Mouse (Mus musculus): ENCODE data around the gene Sgo1.
"Not testable (repeated sequence)": the region's sequence is repeated elsewhere in the genome, so short reads cannot be mapped to it uniquely, and the experiment has no call there.

Sgo1 gene

GRCm38 (mm10) chr17:53688877-53689802 lies at the start of gene Sgo1:
Sgo1 (minus strand) TSS chr17:53689333.
- peak; percentile 93 for DNase-seq (ENCODE audit: low read depth, low spot score)

GRCm38 (mm10) chr17:53718916-53719315 lies 29.8 kb upstream of the Sgo1 start:
- DNase-seq (ENCODE audit: low read depth, low spot score) = not testable (repeated sequence)

GRCm38 (mm10) chr17:53718474-53718873 lies 29.3 kb upstream of the Sgo1 start:
- DNase-seq (ENCODE audit: low read depth, low spot score) = no peak

GRCm38 (mm10) chr17:53715161-53715560 lies 26.0 kb upstream of the Sgo1 start:
- DNase-seq (ENCODE audit: low read depth, low spot score) = not testable (repeated sequence)

GRCm38 (mm10) chr17:53714453-53714852 lies 25.3 kb upstream of the Sgo1 start:
- DNase-seq (ENCODE audit: low read depth, low spot score) = no peak

GRCm38 (mm10) chr17:53697521-53697920 lies 8.4 kb upstream of the Sgo1 start:
- DNase-seq (ENCODE audit: low read depth, low spot score) = not testable (repeated sequence)

GRCm38 (mm10) chr17:53694039-53694438 lies 4.9 kb upstream of the Sgo1 start:
- peak; percentile 15 for DNase-seq (ENCODE audit: low read depth, low spot score)

GRCm38 (mm10) chr17:53689946-53690345 lies 813 bp upstream of the Sgo1 start:
- DNase-seq (ENCODE audit: low read depth, low spot score) = no peak

GRCm38 (mm10) chr17:53688321-53688720 lies 812 bp downstream of the Sgo1 start:
- DNase-seq (ENCODE audit: low read depth, low spot score) = no peak

GRCm38 (mm10) chr17:53678716-53679115 lies 10.4 kb downstream of the Sgo1 start:
- DNase-seq (ENCODE audit: low read depth, low spot score) = no peak

- DNase-seq (ENCODE audit: low read depth, low spot score) = no peak
These were observed 18.7 kb downstream of the Sgo1 start for GRCm38 (mm10) chr17:53670453-53670852.

GRCm38 (mm10) chr17:53664703-53665382 lies 24.3 kb downstream of the Sgo1 start:
- no peak for DNase-seq (ENCODE audit: low read depth, low spot score)

GRCm38 (mm10) chr17:53664267-53664666 lies 24.9 kb downstream of the Sgo1 start:
- no peak for DNase-seq (ENCODE audit: low read depth, low spot score)

- no peak for DNase-seq (ENCODE audit: low read depth, low spot score)
These were observed 27.9 kb downstream of the Sgo1 start for GRCm38 (mm10) chr17:53661056-53661840.

GRCm38 (mm10) chr17:53659738-53660137 lies 29.4 kb downstream of the Sgo1 start:
- no peak for DNase-seq (ENCODE audit: low read depth, low spot score)

GRCm38 (mm10) chr17:53659230-53659629 lies 29.9 kb downstream of the Sgo1 start:
- DNase-seq (ENCODE audit: low read depth, low spot score) = no peak

- DNase-seq (ENCODE audit: low read depth, low spot score) = no peak
These were observed 30.5 kb downstream of the Sgo1 start for GRCm38 (mm10) chr17:53658668-53659067.

- not testable (repeated sequence) for DNase-seq (ENCODE audit: low read depth, low spot score)
These were observed 31.7 kb downstream of the Sgo1 start for GRCm38 (mm10) chr17:53657391-53657790.

- no peak for DNase-seq (ENCODE audit: low read depth, low spot score)
These were observed 32.7 kb downstream of the Sgo1 start for GRCm38 (mm10) chr17:53656369-53656860.

GRCm38 (mm10) chr17:53655959-53656358 lies 33.2 kb downstream of the Sgo1 start:
- DNase-seq (ENCODE audit: low read depth, low spot score) = no peak

GRCm38 (mm10) chr17:53655081-53655480 lies 34.1 kb downstream of the Sgo1 start:
- DNase-seq (ENCODE audit: low read depth, low spot score) = no peak

GRCm38 (mm10) chr17:53654596-53654995 lies 34.5 kb downstream of the Sgo1 start:
- no peak for DNase-seq (ENCODE audit: low read depth, low spot score)

Data from retina, adult 2 months (tissue).